Mouse (Mus musculus): ENCODE results near the gene Crybg2.

- TF ChIP-seq POLR2A (IDR thresholded peaks at IDR 0.05; ENCODE audit: low read depth, low read length) (no peak), CTCF (conservative IDR thresholded peaks at IDR 0.05; ENCODE audit: insufficient read depth, insufficient read length, low read depth, low read length) (no peak)
Observed at GRCm38 (mm10) chr4:134108196-134108595, 47.6 kb downstream of the Crybg2 start.

All from kidney, adult 2 months (tissue).